Mouse (Mus musculus) activated CD4-positive, CD25-positive, alpha-beta regulatory T cell, adult 4 months (primary cell): ENCODE results near the gene Rtl10. TPM values are rescaled to one million over a fixed set of nuclear protein-coding genes. Genes with fewer than 3 reads are reported as not detected.

Experiments
- polyA plus RNA-seq, 2 experiments: library from polyadenylated mRNA; unstranded; fragments of 100-300 nt; shearing (Covaris generic); gene quantifications; one replicate each; pipeline ENCODE4 v1.2.1; 2017

Rtl10 gene
- polyA plus RNA-seq, 2 experiments from 2014 or later: 1.4 to 2.6 TPM

Other genes with a start within 250 kb of the Rtl10 start
- gene Gm49776, start 240.6 kb upstream of the Rtl10 start, polyA plus RNA-seq: not detected
- 10 to 100 TPM; 22.0 to 24.5 TPM for gene Dgcr8, start 209.7 kb upstream of the Rtl10 start, polyA plus RNA-seq
- 10 to 100 TPM; 55.4 to 58.0 TPM for gene Tango2, start 150.8 kb upstream of the Rtl10 start, polyA plus RNA-seq
- gene Arvcf, start 150.7 kb upstream of the Rtl10 start, polyA plus RNA-seq: under 1 TPM; 0.51 to 0.93 TPM
- gene Txnrd2, start 72.5 kb upstream of the Rtl10 start, polyA plus RNA-seq: 10 to 100 TPM; 16.2 to 21.6 TPM
- 10 to 100 TPM; 45.6 to 60.6 TPM for gene Comt, start 72.0 kb upstream of the Rtl10 start, polyA plus RNA-seq
- 10 to 100 TPM; 11.4 to 11.9 TPM for gene Gnb1l, start 188 bp upstream of the Rtl10 start, polyA plus RNA-seq
- not detected for gene Tbx1, start 91.8 kb downstream of the Rtl10 start, polyA plus RNA-seq
- not detected for gene Gp1bb, start 123.5 kb downstream of the Rtl10 start, polyA plus RNA-seq
- not detected for gene Gm49601, start 127.5 kb downstream of the Rtl10 start, polyA plus RNA-seq
- under 1 TPM; 0.28 to 0.51 TPM for gene Sept5, start 131.1 kb downstream of the Rtl10 start, polyA plus RNA-seq